Mouse (Mus musculus): ENCODE data around the gene Lrrc4b. TPM values are rescaled to one million over a fixed set of nuclear protein-coding genes. Genes with fewer than 3 reads are reported as not detected.

Gene Lrrc4b
- polyA plus RNA-seq, 1 experiment, result 1.7 TPM

DNA sequence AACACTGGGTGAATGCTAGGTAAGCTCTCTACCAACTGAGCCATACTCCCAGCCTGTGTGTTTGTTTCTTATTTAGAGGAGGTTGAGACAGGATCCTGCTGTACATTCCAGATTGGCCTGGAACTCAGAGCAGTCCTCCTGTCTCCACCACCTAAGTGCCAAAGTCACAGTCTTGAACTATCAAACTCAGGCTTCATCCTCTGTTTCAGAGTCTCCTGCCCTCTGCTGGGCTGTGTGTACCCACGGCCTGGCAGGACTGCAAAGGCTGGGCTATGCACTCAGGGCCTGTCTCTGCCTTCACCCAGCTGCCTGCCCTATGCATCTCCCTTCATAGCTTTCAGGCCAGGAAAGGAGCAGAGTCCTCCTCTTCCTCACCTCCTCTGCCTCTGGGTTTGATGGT lies 7.4 kb downstream of the Lrrc4b start:
- DNase-seq (ENCODE audit: low spot score), result no peak

GRCm38 (mm10) chr7:44437188-44437587 lies 8.4 kb downstream of the Lrrc4b start:
- DNase-seq (ENCODE audit: low spot score), result no peak

DNA sequence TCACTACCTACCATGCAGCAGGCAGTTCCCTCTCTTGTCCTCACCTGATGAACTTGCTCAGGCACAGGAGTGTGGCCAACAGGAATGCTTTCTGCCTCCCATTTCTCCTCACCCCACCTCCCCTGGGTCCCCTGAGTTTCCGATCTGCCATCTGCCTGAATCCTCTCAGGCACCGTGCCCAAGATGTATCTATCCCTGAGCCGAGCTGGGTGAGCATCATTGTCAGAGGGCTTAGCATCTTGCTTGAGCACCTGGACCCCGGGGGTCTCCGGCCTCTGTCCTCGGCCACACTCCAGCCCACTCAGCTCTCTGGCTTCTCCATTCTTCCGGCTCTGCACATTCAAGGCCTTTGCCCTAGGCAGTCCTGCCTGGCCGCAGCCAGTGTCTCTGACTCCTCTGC lies 9.1 kb downstream of the Lrrc4b start:
- no peak for DNase-seq (ENCODE audit: low spot score)

GRCm38 (mm10) chr7:44439696-44440095 lies 10.9 kb downstream of the Lrrc4b start:
- no peak for DNase-seq (ENCODE audit: low spot score)

- DNase-seq (ENCODE audit: low spot score), result no peak
These were observed 11.7 kb downstream of the Lrrc4b start for GRCm38 (mm10) chr7:44440479-44440878.

- DNase-seq (ENCODE audit: low spot score), result no peak
These were observed 12.4 kb downstream of the Lrrc4b start for GRCm38 (mm10) chr7:44441180-44441579.

DNA sequence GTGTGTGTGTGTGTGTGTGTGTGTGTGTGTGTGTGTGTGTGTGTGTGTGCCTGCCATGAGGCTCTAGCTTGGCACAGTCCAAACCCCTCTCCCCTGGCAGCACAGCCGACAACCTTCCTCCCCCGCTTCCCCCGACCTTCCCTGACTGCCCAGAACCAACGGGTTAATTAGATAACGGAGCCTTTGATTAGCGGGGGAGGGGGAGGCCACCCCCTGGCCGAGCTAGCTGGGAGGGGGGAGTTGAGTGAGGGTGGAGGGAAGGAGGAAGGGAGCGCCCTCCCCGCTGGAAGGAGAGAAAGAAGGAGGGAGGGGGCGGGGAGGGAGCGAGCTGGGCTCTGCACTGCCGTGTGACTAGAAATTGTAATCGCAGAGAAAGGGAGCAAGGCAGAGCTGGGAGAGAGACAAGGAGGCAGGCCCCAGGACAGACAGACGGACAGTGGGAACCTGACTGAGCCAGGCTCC lies 12.9 kb downstream of the Lrrc4b start:
- DNase-seq (ENCODE audit: low spot score), result no peak

DNA sequence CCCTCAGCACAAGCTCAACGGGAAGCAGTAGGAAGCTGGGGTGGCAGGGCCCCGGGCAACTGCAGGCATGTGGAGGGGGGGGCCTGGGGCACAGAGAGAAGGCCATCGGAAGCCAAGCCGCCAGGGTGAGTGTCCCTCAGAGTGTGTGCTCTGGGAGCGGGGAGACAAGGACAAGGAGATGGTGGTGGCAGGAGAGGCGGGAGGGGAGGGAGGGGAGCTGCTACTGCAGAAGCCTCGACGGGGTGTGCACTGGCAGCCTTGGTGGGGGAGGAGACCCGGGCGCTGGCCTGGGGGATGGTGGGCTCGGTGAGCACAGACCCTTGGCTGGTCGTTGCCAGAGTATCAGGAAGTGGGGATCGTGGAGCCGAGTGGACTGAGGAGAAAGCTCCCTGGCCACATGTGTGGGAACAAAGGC lies 13.6 kb downstream of the Lrrc4b start:
- DNase-seq (ENCODE audit: low spot score), result no peak

DNA sequence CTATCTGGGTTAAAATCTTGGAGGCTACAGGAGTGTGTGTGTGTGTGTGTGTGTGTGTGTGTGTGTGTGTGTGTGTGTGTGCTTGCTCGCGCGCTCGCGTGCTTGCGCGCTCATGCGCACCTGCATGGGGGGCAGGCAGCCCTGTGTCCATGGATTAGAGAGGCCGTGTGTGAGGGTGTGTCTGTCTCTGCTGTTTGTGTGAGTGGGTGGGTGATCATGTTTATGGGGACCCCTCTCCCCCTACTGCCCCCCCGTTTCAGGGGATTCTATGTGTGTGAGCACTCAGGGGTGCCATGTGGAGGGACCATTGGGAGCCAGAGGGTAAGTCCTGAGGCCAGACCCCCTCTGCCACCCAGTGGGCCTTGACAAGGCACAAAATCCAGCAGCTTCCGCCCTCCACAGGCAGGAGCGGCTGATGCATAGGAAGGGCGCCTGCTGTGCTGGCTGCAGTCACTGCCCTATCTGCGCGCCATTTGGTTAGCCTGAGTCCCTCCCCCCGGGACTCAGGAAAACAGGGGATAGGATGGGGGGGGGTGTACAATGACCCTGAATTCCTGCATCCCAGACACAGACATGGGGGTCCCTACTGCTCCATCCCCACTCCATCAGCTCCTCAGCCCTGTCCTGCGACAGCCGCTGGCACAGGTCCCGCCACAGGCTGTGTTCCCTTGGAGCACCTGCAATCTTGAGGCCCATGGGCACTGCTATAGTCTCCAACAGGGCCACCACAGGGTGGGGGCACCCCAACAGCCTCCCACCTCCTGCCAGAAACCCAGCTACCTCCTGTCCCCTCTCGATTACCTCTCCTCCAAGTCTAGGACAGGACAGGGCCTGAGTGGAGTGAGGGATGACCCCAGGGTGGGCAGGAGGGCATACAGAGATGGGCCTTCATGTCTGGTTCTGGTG lies 14.7 kb downstream of the Lrrc4b start:
- DNase-seq (ENCODE audit: low spot score), result no peak

DNA sequence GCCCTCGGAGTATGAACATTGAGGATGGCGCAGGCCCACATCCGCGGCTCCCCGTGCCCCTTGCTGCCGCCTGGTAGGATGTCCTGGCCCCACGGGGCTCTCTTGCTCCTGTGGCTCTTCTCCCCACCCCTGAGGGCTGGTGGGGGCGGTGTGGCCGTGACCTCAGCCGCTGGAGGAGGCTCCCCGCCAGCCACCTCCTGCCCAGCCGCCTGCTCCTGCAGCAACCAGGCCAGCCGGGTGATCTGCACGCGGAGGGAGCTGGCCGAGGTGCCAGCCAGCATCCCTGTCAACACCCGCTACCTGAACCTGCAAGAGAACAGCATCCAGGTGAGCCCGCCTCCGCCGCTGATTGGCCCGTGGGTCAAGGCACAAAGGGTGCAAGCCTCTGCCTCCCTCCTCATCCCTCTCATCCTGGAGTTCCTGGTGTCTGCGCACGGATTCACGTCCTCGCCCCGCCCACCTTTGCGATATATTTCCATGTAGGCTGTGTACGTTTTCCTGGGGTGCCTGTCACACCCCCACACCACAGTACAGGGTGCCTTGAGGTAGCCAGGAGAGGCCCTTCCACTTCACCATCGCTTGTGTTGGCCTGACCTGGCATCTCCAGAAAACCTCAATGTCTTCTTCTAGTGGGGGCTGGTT lies 16.2 kb downstream of the Lrrc4b start:
- DNase-seq (ENCODE audit: low spot score), result no peak

GRCm38 (mm10) chr7:44445528-44445923 lies 16.7 kb downstream of the Lrrc4b start:
- DNase-seq (ENCODE audit: low spot score), result no peak

DNA sequence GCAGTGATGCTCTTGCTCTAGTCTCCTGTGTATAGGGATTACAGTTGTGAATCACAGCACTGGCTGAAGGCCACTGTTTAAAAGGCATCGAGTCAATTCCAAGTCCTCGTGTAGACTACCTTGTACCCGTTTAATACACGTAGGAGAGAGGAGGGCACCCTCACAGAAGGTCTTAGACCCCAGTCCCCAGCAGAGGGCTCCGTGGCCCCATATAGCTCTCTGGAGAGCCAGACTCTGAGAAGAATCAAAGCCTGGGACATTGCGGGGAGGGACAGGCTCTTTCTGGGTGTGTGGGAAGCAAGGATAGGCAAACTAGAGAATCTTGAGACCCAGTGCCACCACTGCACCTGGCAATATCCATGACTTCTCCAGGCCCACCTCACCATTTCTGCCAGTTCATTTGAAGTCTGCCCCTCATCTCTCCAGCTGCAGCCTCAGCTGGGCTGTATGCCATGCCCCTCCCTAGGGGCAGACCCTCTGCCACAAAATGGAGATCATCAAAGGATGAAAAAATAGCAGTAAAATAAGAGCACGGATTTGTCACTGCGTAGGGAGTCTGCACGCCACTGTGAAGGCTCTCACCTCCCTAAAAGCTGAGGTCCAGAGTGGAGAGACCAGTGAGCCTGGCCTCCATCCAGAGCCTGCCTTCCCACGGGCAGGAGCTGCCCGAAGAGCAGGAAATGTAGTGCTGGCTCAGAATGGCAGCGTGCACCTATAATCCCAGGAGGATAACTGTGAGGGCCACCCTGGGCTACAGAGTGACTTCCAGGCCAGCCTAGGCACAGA lies 17.4 kb downstream of the Lrrc4b start:
- DNase-seq (ENCODE audit: low spot score), result no peak

GRCm38 (mm10) chr7:44453256-44453655 lies 24.4 kb downstream of the Lrrc4b start:
- DNase-seq (ENCODE audit: low spot score), result no peak

DNA sequence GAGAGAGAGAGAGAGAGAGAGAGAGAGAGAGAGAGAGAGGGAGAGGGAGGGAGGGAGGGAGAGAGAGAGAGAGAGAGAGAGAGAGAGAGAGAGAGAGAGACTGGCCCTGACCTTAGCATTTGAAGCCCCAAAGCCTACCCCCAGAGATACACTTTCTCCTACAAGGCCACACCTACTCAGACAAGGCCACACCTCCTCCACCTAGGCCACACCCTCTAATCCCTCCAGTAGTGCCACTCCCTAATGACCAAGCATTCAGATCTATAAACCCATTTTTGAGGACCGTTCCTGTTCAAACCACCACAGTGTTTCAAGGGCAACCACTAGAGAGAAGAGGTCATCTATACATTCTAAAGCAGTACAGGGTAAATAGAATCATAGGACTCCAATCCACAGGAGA lies 27.5 kb downstream of the Lrrc4b start:
- DNase-seq (ENCODE audit: low spot score), result peak; percentile 4

GRCm38 (mm10) chr7:44460067-44460466 lies 31.2 kb downstream of the Lrrc4b start:
- DNase-seq (ENCODE audit: low spot score), result no peak

GRCm38 (mm10) chr7:44460767-44461502 lies 32.1 kb downstream of the Lrrc4b start:
- no peak for DNase-seq (ENCODE audit: low spot score)

DNA sequence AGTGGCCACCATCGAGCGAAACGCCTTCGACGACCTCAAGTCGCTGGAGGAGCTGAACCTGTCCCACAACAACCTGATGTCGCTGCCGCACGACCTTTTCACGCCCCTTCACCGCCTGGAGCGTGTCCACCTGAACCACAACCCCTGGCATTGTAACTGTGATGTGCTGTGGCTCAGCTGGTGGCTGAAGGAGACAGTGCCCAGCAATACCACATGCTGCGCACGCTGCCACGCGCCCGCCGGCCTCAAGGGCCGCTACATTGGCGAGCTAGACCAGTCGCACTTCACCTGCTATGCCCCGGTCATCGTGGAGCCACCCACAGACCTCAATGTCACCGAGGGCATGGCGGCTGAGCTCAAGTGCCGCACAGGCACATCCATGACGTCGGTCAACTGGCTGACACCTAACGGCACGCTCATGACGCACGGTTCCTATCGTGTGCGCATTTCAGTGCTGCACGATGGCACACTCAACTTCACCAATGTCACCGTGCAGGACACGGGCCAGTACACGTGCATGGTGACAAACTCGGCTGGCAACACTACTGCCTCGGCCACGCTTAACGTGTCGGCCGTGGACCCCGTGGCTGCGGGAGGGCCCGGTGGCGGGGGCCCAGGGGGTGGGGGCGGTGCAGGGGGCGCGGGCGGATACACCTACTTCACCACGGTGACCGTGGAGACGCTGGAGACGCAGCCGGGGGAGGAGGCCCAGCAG lies 32.8 kb downstream of the Lrrc4b start:
- peak; percentile 19 for DNase-seq (ENCODE audit: low spot score)

GRCm38 (mm10) chr7:44462218-44463055 lies 33.6 kb downstream of the Lrrc4b start:
- peak; percentile 18 for DNase-seq (ENCODE audit: low spot score)

DNA sequence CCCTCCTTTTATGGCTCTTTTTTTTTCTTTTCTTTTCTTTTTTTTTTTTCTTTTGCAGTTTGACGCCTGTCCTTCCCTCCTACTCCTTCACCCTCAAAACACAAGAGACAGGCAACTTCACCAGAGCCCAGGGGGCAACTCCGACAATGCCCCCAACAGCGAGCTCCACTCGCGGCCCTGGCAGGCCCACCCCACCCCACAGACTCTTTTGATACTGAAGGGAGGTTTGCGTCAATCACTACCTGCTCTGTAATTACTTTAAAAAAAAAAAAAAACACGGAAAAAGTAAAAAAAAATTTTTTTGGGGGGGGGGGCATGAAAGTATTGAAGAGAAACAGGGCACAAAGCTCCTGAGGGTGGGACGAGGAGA lies 34.2 kb downstream of the Lrrc4b start:
- no peak for DNase-seq (ENCODE audit: low spot score)
